Mouse (Mus musculus): ENCODE measurements at regions not wholly inside any gene's neighbourhood (a gene's known extent, or its start where the extent isn't known, plus 50 kb on each side); places are given as distances from the start of the nearest gene placed in this dataset.
A peak's percentile ranks its signal among the peaks of the same experiment; 100 is the strongest.

DNA sequence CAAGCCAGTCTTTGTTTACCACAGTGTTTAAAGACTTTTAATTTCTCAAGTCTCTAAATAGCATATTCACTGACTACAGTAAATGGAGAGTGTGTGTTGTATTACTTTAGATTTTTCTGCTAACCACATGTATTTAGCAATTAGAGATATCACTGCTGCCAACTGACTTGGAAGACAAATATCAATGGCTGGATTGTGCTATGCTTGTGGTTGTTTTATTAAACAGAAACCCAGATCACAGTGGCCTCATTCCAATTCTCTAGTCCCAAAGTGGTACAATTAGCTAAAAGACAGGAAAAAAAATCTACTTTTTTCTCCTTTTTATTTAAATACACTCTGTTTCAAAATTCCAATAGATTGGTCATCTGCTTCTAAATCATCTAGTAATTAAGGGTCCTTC lies 72.6 kb downstream of the Zfp120 start:
- no peak for ATAC-seq

DNA sequence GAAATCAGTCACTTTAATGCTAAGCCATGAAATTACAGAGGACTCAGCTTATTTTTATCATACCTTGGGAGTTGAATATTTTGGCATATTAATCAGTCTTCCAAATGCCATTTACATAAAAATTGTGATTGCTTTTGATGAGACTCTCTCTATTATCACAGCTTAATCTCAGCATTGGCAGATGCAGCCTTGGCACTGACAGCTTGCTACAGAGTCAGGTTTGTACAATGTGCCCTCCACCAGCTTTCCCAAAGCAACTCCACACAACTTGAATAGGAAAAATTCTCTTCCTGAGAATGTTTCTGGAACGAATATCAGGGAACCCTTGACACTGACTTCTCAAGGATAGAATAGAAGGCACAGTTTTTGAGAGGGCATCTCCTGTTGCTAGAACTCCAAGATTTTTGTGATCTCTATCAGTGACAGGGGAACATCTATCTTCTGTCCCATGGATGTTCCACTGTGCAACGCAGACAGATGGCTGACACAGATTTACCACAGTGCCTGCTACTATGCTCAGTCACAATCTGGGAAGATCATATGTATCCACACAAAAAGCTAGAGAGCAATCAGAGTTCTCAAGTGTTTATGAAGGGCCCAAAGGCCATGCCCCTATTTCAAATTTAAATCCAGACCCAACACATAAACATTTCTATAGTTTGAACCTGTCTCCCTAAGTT lies 76.3 kb downstream of the Zfp120 start:
- peak; percentile 35 for DNase-seq

More for the DNA sequence above, 72.6 kb downstream of the Zfp120 start:
- Histone ChIP-seq H3K4me2 (ENCODE audit: low read depth) (no peak overlapping the region), H3K27ac (ENCODE audit: low read depth, low read length) (no peak overlapping the region), H3K9me3 (ENCODE audit: low read length) (no peaks in the 10 kb centered on the region), H3K4me1 (ENCODE audit: insufficient read depth) (no peaks in the 10 kb centered on the region), H3K4me3 (ENCODE audit: low read depth, low read length) (no peak overlapping the region), H3K27me3 (ENCODE audit: insufficient read depth, low read length) (no peaks in the 10 kb centered on the region), H3K36me3 (ENCODE audit: insufficient read depth) (no peaks in the 10 kb centered on the region), H3K9ac (no peak overlapping the region)
- DNase-seq: peak; percentile 7
- no peak for TF ChIP-seq CTCF (IDR thresholded peaks at IDR 0.05; ENCODE audit: low read depth)

DNA sequence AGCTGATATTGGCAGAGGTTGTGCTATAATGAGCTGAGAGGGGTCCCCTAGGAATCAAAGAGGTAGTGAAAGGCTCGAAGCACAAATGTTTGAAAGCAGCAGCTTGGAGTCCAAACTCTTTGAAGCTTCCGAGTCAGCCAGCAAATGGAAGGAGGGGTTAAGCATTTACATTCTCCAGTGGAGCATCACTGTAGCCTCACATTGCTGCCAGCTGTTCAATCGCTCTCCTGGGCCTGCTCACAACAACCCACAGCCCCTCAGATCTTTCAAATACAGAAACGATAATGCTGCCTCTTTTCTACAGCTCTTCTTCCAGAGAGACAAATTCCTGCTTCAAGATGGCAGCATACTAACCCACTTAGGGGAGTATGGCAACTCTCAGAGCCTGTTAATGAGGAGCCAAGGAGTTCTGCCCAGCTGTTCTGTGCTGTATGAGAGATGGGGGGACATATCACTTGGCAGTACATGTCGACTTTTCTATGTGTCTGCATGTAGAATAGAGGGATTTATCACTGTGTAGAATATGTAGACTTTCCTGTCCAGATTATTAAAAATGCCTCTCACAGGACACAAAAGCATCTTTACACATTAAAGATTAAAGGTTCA lies 79.8 kb downstream of the Zfp120 start:
- Histone ChIP-seq H3K27me3 (ENCODE audit: insufficient read depth, low read length) (no peaks in the 10 kb centered on the region), H3K4me1 (ENCODE audit: insufficient read depth) (no peaks in the 10 kb centered on the region), H3K9me3 (ENCODE audit: low read length) (no peaks in the 10 kb centered on the region), H3K4me3 (ENCODE audit: low read depth, low read length) (no peak overlapping the region), H3K4me2 (ENCODE audit: low read depth) (no peak overlapping the region), H3K27ac (ENCODE audit: low read depth, low read length) (no peak overlapping the region), H3K9ac (no peak overlapping the region), H3K36me3 (ENCODE audit: insufficient read depth) (no peaks in the 10 kb centered on the region)
- DNase-seq (no peak), ATAC-seq (no peak)
- WGBS: 67% methylated on average over 5 of the region's 5 CpGs
- no peak for TF ChIP-seq CTCF (IDR thresholded peaks at IDR 0.05; ENCODE audit: low read depth)

More for the DNA sequence above, 76.3 kb downstream of the Zfp120 start:
- Histone ChIP-seq H3K36me3 (ENCODE audit: insufficient read depth) (no peaks in the 10 kb centered on the region), H3K9ac (no peak overlapping the region), H3K4me1 (ENCODE audit: insufficient read depth) (no peaks in the 10 kb centered on the region), H3K9me3 (ENCODE audit: low read length) (no peaks in the 10 kb centered on the region), H3K4me3 (ENCODE audit: low read depth, low read length) (no peak overlapping the region), H3K4me2 (ENCODE audit: low read depth) (no peak overlapping the region), H3K27me3 (ENCODE audit: insufficient read depth, low read length) (no peaks in the 10 kb centered on the region), H3K27ac (ENCODE audit: low read depth, low read length) (no peak overlapping the region)
- TF ChIP-seq CTCF (IDR thresholded peaks at IDR 0.05; ENCODE audit: low read depth): no peak
- WGBS: 78% methylated on average over 2 of the region's 2 CpGs
- ATAC-seq: peak; percentile 64

Measured in forebrain, postnatal 0 days (tissue).